Mouse (Mus musculus) adrenal gland (tissue): ENCODE results near the gene Cntnap2.

Experiments used
- intact Hi-C: fragments of 180-260 bp; cut with DNase I; formaldehyde crosslinking; loops from one replicate; pipeline ENCODE4 v1.15.1; 2025

Cntnap2 gene

GRCm38 (mm10) chr6:47228676-47229317 lies 2169.6 kb downstream of the Cntnap2 start:
- intact Hi-C loops: no loop called here

GRCm38 (mm10) chr6:47231513-47231912 lies 2172.4 kb downstream of the Cntnap2 start:
- intact Hi-C loops: no loop called here

DNA sequence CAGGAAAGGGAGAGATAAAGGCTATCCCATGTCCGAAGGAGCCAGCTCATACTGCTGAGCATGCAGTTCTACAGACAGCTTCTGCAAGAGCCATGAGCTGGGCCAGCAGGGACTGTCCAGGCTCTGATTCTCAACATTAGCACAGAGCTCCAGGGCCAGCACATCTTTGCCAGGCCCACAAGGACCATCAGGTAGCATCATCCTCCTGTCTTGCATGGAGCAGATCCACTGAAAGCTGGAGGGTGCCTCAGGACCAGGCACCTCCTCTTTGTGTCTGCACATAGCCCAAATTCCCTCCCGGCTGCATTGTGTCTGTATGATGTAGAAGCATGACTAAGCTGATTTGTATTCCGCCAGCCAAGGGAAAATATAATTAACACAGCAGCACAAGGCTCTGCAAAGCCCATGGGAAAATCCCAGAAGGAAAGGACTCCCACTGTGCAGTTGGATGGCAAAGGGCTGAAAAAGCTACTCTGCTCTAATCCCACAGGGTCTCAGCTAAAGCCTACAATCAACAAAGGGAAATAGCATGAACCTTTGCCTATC lies 2180.3 kb downstream of the Cntnap2 start:
- intact Hi-C loops: no loop called here

DNA sequence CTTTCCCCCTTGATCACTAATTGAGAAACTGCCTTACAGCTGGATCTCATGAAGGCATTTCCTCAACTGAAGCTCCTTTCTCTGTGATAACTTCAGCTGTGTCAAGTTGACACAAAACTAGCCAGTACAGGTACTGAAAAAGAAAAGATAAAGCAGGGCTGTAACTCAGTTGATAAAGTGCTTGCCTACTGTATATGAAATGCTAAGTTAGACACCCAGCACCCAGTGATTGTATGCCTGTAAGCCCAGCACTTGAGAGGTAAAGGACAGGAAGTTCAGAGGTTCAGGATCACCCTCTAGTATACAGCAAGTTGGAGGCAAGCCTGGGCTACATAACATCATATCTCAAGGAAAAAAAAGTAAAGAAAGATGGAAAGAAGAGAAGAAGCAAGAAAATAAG lies 2182.2 kb downstream of the Cntnap2 start:
- intact Hi-C loops: no loop called here

- intact Hi-C loops: no loop called here
Measured at GRCm38 (mm10) chr6:47243863-47244606, 2184.9 kb downstream of the Cntnap2 start.

DNA sequence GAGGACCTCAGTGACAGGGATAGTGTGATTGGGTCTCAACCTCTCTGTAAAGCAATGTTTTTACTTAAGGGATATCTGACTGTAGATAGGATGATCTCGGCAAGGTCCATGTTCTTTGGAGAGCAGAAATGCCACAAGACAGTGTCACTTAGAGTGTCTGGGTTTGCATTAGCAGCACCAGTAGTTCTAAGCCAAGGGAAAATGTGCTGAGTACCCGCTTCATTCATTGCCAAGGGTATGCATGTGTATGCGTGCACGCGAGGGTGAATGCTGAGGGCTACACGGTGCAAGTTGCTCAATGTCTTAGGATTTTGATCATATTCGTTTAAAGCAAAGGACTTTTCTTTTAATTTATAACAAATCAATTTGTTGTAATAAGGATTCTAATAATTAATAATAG lies 2185.5 kb downstream of the Cntnap2 start:
- intact Hi-C loops: no loop called here

GRCm38 (mm10) chr6:47255270-47255669 lies 2196.1 kb downstream of the Cntnap2 start:
- intact Hi-C loops: no loop called here

GRCm38 (mm10) chr6:47256227-47256887 lies 2197.2 kb downstream of the Cntnap2 start:
- intact Hi-C loops: no loop called here

DNA sequence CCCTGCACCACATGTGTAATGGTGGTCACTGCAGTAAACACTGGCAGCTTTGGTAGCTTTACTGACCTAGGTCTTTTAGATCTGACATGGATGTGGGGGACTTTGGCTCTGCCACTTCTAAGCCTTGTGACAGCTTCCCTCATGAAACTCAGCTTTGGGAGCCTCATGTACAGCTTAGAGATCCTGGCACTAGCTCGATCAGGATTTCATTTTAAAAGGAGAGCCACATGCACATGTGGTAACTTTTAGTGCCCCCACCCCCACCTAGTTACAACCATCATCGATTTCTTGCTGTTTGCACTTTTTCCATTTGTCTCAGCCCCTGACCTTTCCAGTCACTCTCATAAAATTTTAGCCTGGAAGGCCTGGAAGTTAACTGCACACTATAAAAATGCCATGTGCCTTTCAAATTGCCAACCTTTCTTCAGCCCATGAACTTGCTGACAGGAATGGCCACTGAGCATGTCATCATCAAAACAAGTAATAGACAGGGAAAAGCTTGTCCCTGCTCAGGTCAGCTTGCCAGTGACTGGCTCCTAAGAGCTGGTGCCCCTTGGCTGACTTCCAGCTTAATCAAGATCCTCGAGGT lies 2197.9 kb downstream of the Cntnap2 start:
- intact Hi-C loops: no loop called here

- intact Hi-C loops: no loop called here
Measured at GRCm38 (mm10) chr6:47259626-47260114, 2200.5 kb downstream of the Cntnap2 start.

DNA sequence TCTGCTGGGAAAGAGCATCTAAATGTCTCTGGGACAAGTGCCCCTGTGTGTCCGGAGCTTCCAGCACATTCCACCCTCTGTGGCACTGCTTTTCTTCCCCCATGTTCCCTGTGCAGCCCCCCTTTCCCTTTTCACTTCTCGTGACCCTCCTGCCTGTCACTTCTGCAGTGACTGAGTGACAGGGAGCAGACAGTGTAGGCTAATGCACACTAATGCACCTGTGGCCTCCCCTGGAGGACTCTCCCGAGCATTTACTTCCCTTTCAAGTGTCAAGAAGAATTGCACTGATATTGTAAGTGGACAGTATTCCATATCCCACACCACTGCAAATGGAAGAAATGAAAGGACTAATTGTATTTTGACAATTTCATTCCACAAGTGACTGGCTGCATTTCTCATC lies 2208.1 kb downstream of the Cntnap2 start:
- intact Hi-C loops: no loop called here

DNA sequence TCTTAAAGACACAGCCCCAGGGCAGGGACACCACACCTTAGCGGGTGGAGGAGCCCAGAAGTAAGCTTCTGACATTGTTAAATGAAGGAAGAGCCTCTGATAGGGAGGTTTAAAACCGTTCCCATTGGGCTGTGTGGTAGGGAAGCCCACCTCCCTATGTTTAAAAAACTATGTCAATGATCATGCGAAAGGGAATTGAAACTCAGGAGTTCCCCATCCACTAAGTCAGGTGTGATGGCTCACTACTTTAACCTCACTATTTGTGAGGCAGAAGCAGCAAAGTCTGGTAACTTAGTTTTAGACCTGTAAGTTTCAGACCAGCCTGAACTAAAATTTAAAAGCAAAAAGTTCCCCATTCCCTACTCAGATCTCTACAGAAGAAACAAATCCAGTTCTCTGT lies 2210.3 kb downstream of the Cntnap2 start:
- intact Hi-C loops: no loop called here

DNA sequence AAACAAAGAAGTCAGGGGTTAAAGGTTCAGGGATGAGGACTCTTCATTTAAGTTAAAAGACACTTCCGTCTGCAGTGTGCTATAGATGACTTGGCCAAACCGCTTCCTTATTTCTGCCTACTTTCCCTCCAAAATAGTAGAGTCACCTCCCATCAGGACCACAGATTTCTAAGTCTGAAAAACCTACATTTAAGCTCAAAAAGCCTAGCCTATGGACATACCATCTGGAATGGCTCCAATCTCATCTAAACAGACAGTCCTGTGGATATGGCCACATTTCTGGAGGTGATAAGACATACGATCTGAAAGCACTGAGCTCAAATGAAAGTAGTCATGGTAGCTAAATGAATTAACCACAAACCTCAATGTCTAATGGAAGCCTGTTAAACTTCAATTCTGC lies 2212.4 kb downstream of the Cntnap2 start:
- intact Hi-C loops: no loop called here

DNA sequence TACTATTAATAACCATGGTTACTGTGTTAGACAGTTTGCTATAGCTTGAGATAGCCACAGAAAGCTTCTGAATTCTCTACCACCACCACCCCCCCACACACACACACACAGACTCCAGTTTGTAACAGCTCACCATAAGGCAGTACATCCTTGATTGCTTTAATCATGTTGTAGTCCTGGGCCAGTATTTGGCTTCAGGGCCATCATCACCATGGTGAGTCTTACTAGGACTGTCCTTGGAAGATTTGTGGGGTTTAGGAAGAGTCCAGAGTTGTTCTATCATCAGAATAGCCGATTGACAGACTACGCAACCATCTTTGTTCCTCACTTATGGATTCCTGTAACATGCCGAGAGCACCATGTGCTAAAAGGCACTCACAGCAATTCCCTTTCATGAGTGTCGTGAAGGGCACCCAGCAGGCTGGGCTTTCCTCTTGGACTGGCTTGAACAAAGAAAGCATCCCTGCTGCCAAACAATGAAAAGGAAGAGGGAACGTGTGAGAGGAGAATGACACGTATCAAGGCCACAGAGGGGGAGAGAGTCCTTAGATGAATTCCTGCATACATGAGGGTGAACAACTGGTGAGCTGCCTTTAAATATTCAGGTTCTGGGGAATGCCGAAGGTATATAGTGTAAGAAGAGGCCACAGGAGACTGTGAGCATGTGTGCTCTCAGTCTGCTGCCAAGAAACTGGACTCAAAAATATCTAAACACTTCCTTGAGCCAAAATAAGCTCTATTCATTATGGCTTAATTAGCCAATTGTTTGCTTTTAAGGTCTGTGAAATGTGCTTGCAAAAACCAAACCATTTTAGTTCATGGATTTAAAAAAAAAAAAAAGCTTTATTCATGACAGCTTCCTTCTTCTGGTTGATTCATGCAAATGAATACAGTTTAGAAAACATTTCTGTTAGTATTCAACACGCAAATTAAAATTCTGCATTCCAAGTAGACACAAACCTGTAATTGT lies 2213.7 kb downstream of the Cntnap2 start:
- intact Hi-C loops: no loop called here

DNA sequence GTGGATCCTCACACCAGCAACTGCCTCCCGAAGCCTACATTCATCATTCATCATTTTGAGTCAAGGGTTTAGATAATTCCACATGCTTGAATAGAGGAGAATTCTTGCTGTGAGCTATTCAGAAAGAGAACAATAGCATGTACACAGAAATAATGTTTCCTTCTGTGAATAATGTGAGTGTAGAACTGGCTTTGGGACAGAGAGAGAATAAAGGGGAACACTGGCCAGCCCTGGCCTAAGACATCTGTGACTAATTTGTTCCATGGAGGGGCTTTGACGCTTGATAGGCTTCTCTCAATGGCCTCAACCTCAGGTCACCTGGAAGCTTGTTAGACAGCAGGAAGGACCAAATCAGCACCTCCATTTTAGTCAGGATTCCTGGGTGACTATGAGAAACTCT lies 2215.9 kb downstream of the Cntnap2 start:
- intact Hi-C loops: no loop called here

DNA sequence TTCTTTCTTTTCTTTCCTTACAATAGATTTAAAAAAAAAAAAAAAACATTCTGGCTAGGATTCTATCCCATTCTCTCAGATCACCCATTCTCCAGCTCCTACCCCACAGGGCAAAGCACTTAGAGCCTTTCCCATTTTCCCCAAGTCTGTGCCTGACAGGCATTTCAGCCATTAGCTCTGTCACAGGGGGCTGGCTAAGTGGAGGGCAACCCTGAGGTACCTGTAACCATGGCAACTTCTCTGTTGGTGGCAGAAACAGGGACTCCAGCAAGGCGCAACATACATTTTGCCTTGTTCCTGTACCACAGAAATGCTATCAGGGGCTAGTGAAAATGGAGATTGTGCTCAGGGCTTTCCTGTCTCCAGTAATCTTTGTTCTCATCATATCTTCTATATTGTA lies 2220.0 kb downstream of the Cntnap2 start:
- intact Hi-C loops: no loop called here

GRCm38 (mm10) chr6:47281584-47281983 lies 2222.4 kb downstream of the Cntnap2 start:
- intact Hi-C loops: no loop called here

DNA sequence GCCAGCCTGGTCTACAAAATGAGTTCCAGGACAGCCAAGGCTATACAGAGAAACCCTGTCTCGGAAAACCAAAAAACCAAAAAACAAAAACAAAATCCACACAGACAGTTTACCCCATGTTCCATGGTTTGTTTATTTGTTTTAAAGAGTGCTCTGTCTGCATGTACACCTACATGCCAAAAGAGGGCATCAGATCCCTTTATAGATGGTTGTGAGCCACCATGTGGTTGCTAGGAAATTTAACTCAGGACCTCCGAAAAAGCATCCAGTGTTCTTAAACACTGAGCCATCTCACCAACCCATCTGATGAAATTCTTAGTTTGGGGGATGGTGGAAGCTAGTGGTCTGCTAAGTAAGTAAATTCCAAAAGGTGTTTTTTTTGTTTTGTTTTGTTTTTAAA lies 2225.6 kb downstream of the Cntnap2 start:
- intact Hi-C loops: loop anchor here (5.0 kb wide), 1 partner anchor 92 kb away; no protein-coding TSS in a partner anchor

DNA sequence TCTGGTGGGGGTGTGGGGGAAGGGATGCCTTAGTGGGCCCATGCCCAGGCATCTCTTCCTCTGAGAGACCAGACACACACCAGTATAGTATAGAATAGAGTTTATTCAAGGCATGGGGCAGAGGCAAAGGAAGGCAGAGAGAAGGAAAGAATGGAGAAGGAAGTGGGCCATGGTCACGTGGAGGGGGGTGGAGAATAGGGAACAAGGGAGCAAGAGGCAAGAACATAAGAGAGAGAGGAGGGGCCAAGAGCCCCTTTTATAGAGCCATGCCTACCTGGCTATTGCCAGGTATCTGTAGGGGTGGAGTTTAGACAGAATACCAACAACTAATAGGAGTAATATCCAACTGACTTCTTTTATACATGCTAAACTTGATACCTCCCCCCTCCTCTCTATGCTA lies 2226.6 kb downstream of the Cntnap2 start:
- intact Hi-C loops: loop anchor here (5.0 kb wide), 1 partner anchor 93 kb away; no protein-coding TSS in a partner anchor

GRCm38 (mm10) chr6:47286247-47286967 lies 2227.2 kb downstream of the Cntnap2 start:
- intact Hi-C loops: loop anchor here (5.0 kb wide), 1 partner anchor 94 kb away; no protein-coding TSS in a partner anchor
